Mouse (Mus musculus): ENCODE data around the gene Cpt1a.

DNA sequence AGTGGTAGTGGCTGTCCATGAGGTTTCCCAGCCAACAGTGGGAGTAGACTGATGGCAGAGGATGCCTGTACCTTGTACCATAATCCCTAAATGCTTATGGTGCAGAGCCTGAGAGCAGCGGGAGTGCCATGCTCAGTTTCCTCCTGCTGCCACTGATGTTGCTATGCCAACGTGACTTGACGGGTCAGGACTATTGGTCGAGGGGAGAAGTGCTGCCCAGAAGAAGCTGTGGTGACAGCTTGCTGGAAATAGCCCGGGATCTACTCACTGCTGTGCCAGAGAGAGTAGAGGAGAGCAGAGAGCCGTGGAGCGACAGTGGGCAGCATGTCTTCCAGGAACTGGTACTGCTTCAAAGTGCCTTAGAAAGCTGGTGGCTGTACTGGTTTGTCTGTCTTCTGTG is 79.8 kb downstream of the Cpt1a start:
- no peak for TF ChIP-seq CTCF (IDR thresholded peaks at IDR 0.05; ENCODE audit: low read depth, low read length)
- no peak for TF ChIP-seq POLR2A (IDR thresholded peaks at IDR 0.05; ENCODE audit: borderline replicate concordance, low read depth, low read length)
